Mouse (Mus musculus): ENCODE measurements around the gene Tfr2. TPM values are rescaled to one million over a fixed set of nuclear protein-coding genes. Genes with fewer than 3 reads are reported as not detected.

Tfr2 gene
- total and polyA plus RNA-seq, 3 experiments: 96.2 to 112 TPM; not detected in 1

- H3K79me2 ChIP-seq (ENCODE audit: control insufficient read depth, insufficient read depth, low read length, poor library complexity): peaks cover 28% of the 10 kb centered on the region
- no peaks in the 10 kb centered on the region for H3K27me3 ChIP-seq (ENCODE audit: control insufficient read depth in 1 of 2, insufficient read depth in 2 of 2, low read length in 2 of 2)
- H3K4me3 ChIP-seq (ENCODE audit: control insufficient read depth in 1 of 2, insufficient read depth in 1 of 2, low read depth in 2 of 2, low read length in 2 of 2): peak overlapping the region; percentile 81 to 83
- H3K9ac ChIP-seq (ENCODE audit: control insufficient read depth, low read depth, low read length, poor library complexity, severe bottlenecking): peak overlapping the region; percentile 86
- peaks cover 3 to 30% of the 10 kb centered on the region in 2 experiments for H3K4me1 ChIP-seq (ENCODE audit: control insufficient read depth in 1 of 2, insufficient read depth in 2 of 2, low read length in 2 of 2)
- no peaks in the 10 kb centered on the region for H3K9me3 ChIP-seq (replicated peaks; ENCODE audit: insufficient read depth, low read length)
- 0 out of 4 replicates have a peak, but pooled peaks of 1 of the 2 experiments have one; percentile 2 for TF ChIP-seq EP300 (IDR thresholded peaks at IDR 0.05; ENCODE audit: low read depth in 1 of 2, low read length in 2 of 2)
- no peak for TF ChIP-seq ZNF384 (IDR thresholded peaks at IDR 0.05; ENCODE audit: low read depth, low read length)
- H3K27ac ChIP-seq (ENCODE audit: control insufficient read depth, low read depth, low read length): peak overlapping the region; percentile 86
- peaks cover 2 to 25% of the 10 kb centered on the region in 2 experiments for H3K36me3 ChIP-seq (ENCODE audit: control insufficient read depth in 1 of 2, insufficient read depth in 2 of 2, low read length in 2 of 2)
- DNase-seq (ENCODE audit: low read depth, low spot score): peak; percentile 43
Measured at GRCm38 (mm10) chr5:137629906-137630545, 60.4 kb downstream of the Tfr2 start.

GRCm38 (mm10) chr5:137630602-137631001 is 61.0 kb downstream of the Tfr2 start:
- peaks cover 28% of the 10 kb centered on the region for H3K79me2 ChIP-seq (ENCODE audit: control insufficient read depth, insufficient read depth, low read length, poor library complexity)
- H3K9ac ChIP-seq (ENCODE audit: control insufficient read depth, low read depth, low read length, poor library complexity, severe bottlenecking): peak overlapping the region; percentile 52
- TF ChIP-seq GATA1 (IDR thresholded peaks at IDR 0.05; ENCODE audit: low read depth, low read length) (no peak), CHD2 (IDR thresholded peaks at IDR 0.05; ENCODE audit: low read length) (no peak), ZC3H11A (IDR thresholded peaks at IDR 0.05; ENCODE audit: low read depth, low read length) (no peak), NRF1 (IDR thresholded peaks at IDR 0.05; ENCODE audit: insufficient read depth, low read depth, low read length, poor library complexity, severe bottlenecking) (no peak), ZKSCAN1 (IDR thresholded peaks at IDR 0.05; ENCODE audit: low read depth, low read length) (peak; percentile 7; the same call in 1 of the 2 replicates)
- DNase-seq (ENCODE audit: low read depth, low spot score): no peak
- peaks cover 2 to 24% of the 10 kb centered on the region in 2 experiments for H3K36me3 ChIP-seq (ENCODE audit: control insufficient read depth in 1 of 2, insufficient read depth in 2 of 2, low read length in 2 of 2)
- peaks cover 3 to 30% of the 10 kb centered on the region in 2 experiments for H3K4me1 ChIP-seq (ENCODE audit: control insufficient read depth in 1 of 2, insufficient read depth in 2 of 2, low read length in 2 of 2)
- peak overlapping the region; percentile 70 for H3K27ac ChIP-seq (ENCODE audit: control insufficient read depth, low read depth, low read length)
- H3K27me3 ChIP-seq (ENCODE audit: control insufficient read depth in 1 of 2, insufficient read depth in 2 of 2, low read length in 2 of 2): no peaks in the 10 kb centered on the region
- no peaks in the 10 kb centered on the region for H3K9me3 ChIP-seq (replicated peaks; ENCODE audit: insufficient read depth, low read length)
- H3K4me3 ChIP-seq (ENCODE audit: control insufficient read depth in 1 of 2, insufficient read depth in 1 of 2, low read depth in 2 of 2, low read length in 2 of 2): peak overlapping the region; percentile 81 to 83

GRCm38 (mm10) chr5:137631171-137631570 is 61.5 kb downstream of the Tfr2 start:
- H3K27me3 ChIP-seq (ENCODE audit: control insufficient read depth in 1 of 2, insufficient read depth in 2 of 2, low read length in 2 of 2): no peaks in the 10 kb centered on the region
- TF ChIP-seq MXI1 (IDR thresholded peaks at IDR 0.05; ENCODE audit: low read depth, low read length) (peak; percentile 59; the same call in 1 of the 2 replicates), GATA1 (IDR thresholded peaks at IDR 0.05; ENCODE audit: low read depth, low read length) (no peak), ETS1 (IDR thresholded peaks at IDR 0.05; ENCODE audit: low read depth, low read length) (peak; percentile 25; the same call in 1 of the 2 replicates), CTCF (IDR thresholded peaks at IDR 0.05 in 2 of 3, conservative IDR thresholded peaks at IDR 0.05 in 1 of 3; ENCODE audit: control insufficient read depth in 1 of 3, insufficient read depth in 1 of 3, low read depth in 2 of 3, low read length in 3 of 3, poor library complexity in 1 of 3, severe bottlenecking in 1 of 3) (no peak), ZNF384 (IDR thresholded peaks at IDR 0.05; ENCODE audit: low read depth, low read length) (no peak), CHD1 (IDR thresholded peaks at IDR 0.05; ENCODE audit: low read depth, low read length) (no peak), JUND (IDR thresholded peaks at IDR 0.05; ENCODE audit: low read depth, low read length) (no peak), SIN3A (IDR thresholded peaks at IDR 0.05; ENCODE audit: low read length) (no peak; the same call in none of the 2 replicates), RCOR1 (IDR thresholded peaks at IDR 0.05; ENCODE audit: low read depth, low read length) (no peak), NELFE (IDR thresholded peaks at IDR 0.05; ENCODE audit: low read depth, low read length) (no peak), POLR2A (IDR thresholded peaks at IDR 0.05; ENCODE audit: control insufficient read depth in 1 of 2, insufficient read depth in 1 of 2, low read depth in 1 of 2, low read length in 2 of 2, poor library complexity in 1 of 2) (peak in 1 of 2 experiments; percentile 36; a peak in 1 of 4 replicates), POLR2AphosphoS5 (IDR thresholded peaks at IDR 0.05; ENCODE audit: borderline replicate concordance, low read depth, low read length) (no peak), USF1 (IDR thresholded peaks at IDR 0.05; ENCODE audit: low read depth, low read length) (peak; percentile 53), ELF1 (IDR thresholded peaks at IDR 0.05; ENCODE audit: low read depth, low read length) (peak; percentile 54; the same call in 1 of the 2 replicates), MAZ (IDR thresholded peaks at IDR 0.05; ENCODE audit: low read depth, low read length) (no peak), EP300 (IDR thresholded peaks at IDR 0.05; ENCODE audit: low read depth in 1 of 2, low read length in 2 of 2) (peak in 1 of 2 experiments; percentile 38; a peak in 3 of 4 replicates), E2F4 (IDR thresholded peaks at IDR 0.05; ENCODE audit: borderline replicate concordance, low read depth, low read length) (no peak)
- H3K36me3 ChIP-seq (ENCODE audit: control insufficient read depth in 1 of 2, insufficient read depth in 2 of 2, low read length in 2 of 2): peaks cover 2 to 24% of the 10 kb centered on the region in 2 experiments
- H3K27ac ChIP-seq (ENCODE audit: control insufficient read depth, low read depth, low read length): peak overlapping the region; percentile 70
- H3K4me1 ChIP-seq (ENCODE audit: control insufficient read depth in 1 of 2, insufficient read depth in 2 of 2, low read length in 2 of 2): peaks cover 3 to 30% of the 10 kb centered on the region in 2 experiments
- no peaks in the 10 kb centered on the region for H3K9me3 ChIP-seq (replicated peaks; ENCODE audit: insufficient read depth, low read length)
- H3K9ac ChIP-seq (ENCODE audit: control insufficient read depth, low read depth, low read length, poor library complexity, severe bottlenecking): peak overlapping the region; percentile 52
- H3K79me2 ChIP-seq (ENCODE audit: control insufficient read depth, insufficient read depth, low read length, poor library complexity): peaks cover 28% of the 10 kb centered on the region
- H3K4me3 ChIP-seq (ENCODE audit: control insufficient read depth in 1 of 2, insufficient read depth in 1 of 2, low read depth in 2 of 2, low read length in 2 of 2): peak overlapping the region; percentile 20 to 28
- DNase-seq (ENCODE audit: low read depth, low spot score): peak; percentile 84

Measured in MEL (cell line).